Mouse (Mus musculus): ENCODE results near the gene Anapc11. TPM values are rescaled to one million over a fixed set of nuclear protein-coding genes. Genes with fewer than 3 reads are reported as not detected.
"Not testable (repeated sequence)": the region's sequence is repeated elsewhere in the genome, so short reads cannot be mapped to it uniquely, and the experiment has no call there.

The Anapc11 gene
- polyA plus RNA-seq, 1 experiment from 2014 or later, result 200 TPM

GRCm38 (mm10) chr11:120576365-120576981 is 21.7 kb upstream of the Anapc11 start:
- ATAC-seq (ENCODE audit: insufficient read depth, low FRiP score, low read depth), result no peak
- Histone ChIP-seq H3K9me3 (no peaks in the 10 kb centered on the region), H3K27ac (peak overlapping the region; percentile 55; the same call in 1 of the 2 replicates), H3K4me1 (peaks cover 35% of the 10 kb centered on the region), H3K36me3 (peaks cover 24% of the 10 kb centered on the region), H3K9ac (no peak overlapping the region), H3K4me2 (no peak overlapping the region), H3K4me3 (replicated peaks) (no peak overlapping the region), H3K27me3 (replicated peaks) (no peaks in the 10 kb centered on the region)
- WGBS, result 82% methylated on average over 3 of the region's 3 CpGs

GRCm38 (mm10) chr11:120577211-120578023 is 20.8 kb upstream of the Anapc11 start:
- H3K4me1 ChIP-seq, result peaks cover 38% of the 10 kb centered on the region
- H3K4me2 ChIP-seq, result no peak overlapping the region
- peaks cover 24% of the 10 kb centered on the region for H3K36me3 ChIP-seq
- WGBS, result 84% methylated on average over 7 of the region's 7 CpGs
- no peaks in the 10 kb centered on the region for H3K9me3 ChIP-seq
- H3K9ac ChIP-seq, result no peak overlapping the region
- no peak overlapping the region for H3K4me3 ChIP-seq (replicated peaks)
- no peaks in the 10 kb centered on the region for H3K27me3 ChIP-seq (replicated peaks)
- ATAC-seq (ENCODE audit: insufficient read depth, low FRiP score, low read depth), result no peak
- H3K27ac ChIP-seq, result peak overlapping the region; percentile 55; the same call in 1 of the 2 replicates

DNA sequence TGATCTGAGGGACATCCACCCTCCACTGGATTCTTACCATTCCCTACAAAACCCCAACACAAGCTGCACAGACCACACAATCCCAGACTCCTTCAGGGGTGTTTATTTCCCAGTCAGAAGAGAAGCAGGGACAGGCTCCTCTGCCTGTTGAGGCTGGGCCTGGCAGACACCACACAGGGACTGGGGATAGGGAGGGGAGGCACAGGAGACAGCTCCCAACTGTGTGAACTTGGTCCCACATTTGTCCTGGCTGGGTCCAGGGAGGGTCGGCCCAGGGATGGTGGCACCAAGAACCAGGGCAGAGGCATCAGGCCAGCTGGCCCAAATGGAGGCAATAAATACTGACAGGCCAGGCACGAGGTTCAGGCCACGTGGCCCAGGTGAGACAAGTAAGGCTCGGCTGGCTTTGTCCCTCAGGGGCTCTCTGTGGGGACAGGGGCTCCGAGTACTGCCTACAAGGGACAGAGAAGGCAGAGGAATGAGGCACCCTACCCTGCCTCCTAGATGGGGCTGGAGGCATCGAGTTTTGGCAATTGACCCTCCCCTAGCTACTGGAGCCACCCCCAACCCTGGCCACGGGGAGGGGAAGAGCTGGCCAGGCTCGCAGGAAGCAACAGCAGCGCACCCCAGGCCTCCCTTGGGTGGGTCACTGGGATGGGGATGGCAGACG is 20.1 kb upstream of the Anapc11 start:
- H3K9me3 ChIP-seq, result no peaks in the 10 kb centered on the region
- no peak for ATAC-seq (ENCODE audit: insufficient read depth, low FRiP score, low read depth)
- WGBS, result 86% methylated on average over 10 of the region's 10 CpGs
- H3K4me3 ChIP-seq (replicated peaks), result no peak overlapping the region
- peaks cover 24% of the 10 kb centered on the region for H3K36me3 ChIP-seq
- no peak overlapping the region for H3K27ac ChIP-seq
- no peak overlapping the region for H3K4me2 ChIP-seq
- H3K9ac ChIP-seq, result no peak overlapping the region
- peaks cover 38% of the 10 kb centered on the region for H3K4me1 ChIP-seq
- no peaks in the 10 kb centered on the region for H3K27me3 ChIP-seq (replicated peaks)

- Histone ChIP-seq H3K4me3 (replicated peaks) (no peak overlapping the region), H3K27me3 (replicated peaks) (no peaks in the 10 kb centered on the region), H3K27ac (no peak overlapping the region), H3K4me1 (peaks cover 38% of the 10 kb centered on the region), H3K36me3 (peaks cover 25% of the 10 kb centered on the region), H3K4me2 (no peak overlapping the region; the same call in 1 of the 2 replicates), H3K9ac (no peak overlapping the region), H3K9me3 (no peaks in the 10 kb centered on the region)
- no peak for ATAC-seq (ENCODE audit: insufficient read depth, low FRiP score, low read depth)
- WGBS, result 80% methylated on average over 11 of the region's 11 CpGs
Measured at GRCm38 (mm10) chr11:120578694-120579243, 19.5 kb upstream of the Anapc11 start.

DNA sequence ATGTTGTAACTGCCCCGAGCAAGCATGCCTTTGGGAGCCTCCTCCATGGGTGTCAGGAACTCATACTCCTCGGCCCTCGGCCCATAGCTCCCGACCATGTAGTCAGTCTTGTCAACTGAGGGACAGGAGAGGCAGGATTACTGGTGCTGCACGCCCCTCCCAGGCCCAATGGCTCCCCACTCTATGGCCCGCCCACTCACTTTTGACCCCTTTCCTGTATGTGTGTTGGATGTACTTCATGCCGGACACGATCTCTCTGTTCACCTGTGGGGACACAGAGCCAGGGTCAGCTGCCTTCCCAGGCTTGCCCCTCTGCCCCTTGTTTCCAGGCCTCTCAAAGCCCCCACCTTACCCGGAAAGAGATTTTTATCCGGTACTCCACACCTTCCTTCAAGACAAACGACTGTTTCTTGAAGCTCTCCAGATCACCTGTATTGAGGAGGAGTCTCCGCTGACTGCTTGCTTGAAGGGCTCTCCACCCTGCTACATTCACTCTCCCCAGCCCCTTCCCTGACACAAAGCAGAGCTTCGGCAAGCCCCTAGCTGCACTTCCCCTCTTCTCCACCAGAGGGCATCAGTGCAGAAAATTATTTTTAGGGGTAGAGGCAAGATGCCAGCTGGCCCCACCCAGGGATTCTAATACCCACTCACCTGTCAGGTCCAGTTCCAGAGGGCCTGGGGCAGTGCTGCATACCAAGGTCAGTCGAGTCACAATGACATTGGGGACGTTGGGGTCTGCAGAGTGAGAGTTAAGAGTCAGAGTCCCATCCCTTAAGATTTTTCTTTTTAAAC is 18.7 kb upstream of the Anapc11 start:
- no peak for ATAC-seq (ENCODE audit: insufficient read depth, low FRiP score, low read depth)
- peak overlapping the region; percentile 92 for H3K4me3 ChIP-seq (replicated peaks)
- peak overlapping the region; percentile 90 for H3K27ac ChIP-seq

DNA sequence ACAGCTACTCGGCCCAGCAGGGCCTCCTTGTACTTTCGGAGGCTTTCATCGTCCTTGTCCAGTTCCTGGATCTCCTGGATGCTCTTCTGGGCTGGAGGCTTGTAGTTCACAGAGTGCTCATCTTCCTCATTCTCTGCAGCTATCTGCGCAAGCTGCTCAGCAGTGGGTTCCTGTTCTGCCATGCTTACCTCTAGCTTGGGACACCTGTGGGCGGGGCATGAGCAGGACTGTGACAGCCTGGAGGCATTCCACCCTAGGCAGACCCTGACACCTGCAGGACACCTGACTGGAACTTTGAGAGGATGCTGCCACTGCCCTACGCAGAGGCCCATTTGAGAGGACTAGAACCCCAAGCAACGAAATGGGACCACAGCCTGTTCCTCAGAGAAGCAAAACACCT is 18.0 kb upstream of the Anapc11 start:
- WGBS, result 47% methylated on average over 7 of the region's 7 CpGs
- ATAC-seq (ENCODE audit: insufficient read depth, low FRiP score, low read depth), result no peak

More for the DNA sequence above, 18.7 kb upstream of the Anapc11 start:
- H3K4me2 ChIP-seq, result peak overlapping the region; percentile 92
- peaks cover 33% of the 10 kb centered on the region for H3K4me1 ChIP-seq
- no peaks in the 10 kb centered on the region for H3K9me3 ChIP-seq
- H3K9ac ChIP-seq, result no peak overlapping the region
- H3K36me3 ChIP-seq, result peaks cover 27% of the 10 kb centered on the region
- WGBS, result 53% methylated on average over 15 of the region's 15 CpGs
- H3K27me3 ChIP-seq (replicated peaks), result no peaks in the 10 kb centered on the region

GRCm38 (mm10) chr11:120580871-120581331 is 17.3 kb upstream of the Anapc11 start:
- Histone ChIP-seq H3K36me3 (peaks cover 33% of the 10 kb centered on the region), H3K27me3 (replicated peaks) (no peaks in the 10 kb centered on the region), H3K4me3 (replicated peaks) (peak overlapping the region; percentile 92), H3K9ac (peak overlapping the region; percentile 70), H3K27ac (peak overlapping the region; percentile 90), H3K4me1 (peaks cover 30% of the 10 kb centered on the region), H3K4me2 (peak overlapping the region; percentile 92), H3K9me3 (no peaks in the 10 kb centered on the region)
- WGBS, result under 1% methylated on average over 42 of the region's 44 CpGs
- ATAC-seq (ENCODE audit: insufficient read depth, low FRiP score, low read depth), result peak; percentile 20; the same call in 1 of the 2 replicates

More for the DNA sequence above, 18.0 kb upstream of the Anapc11 start:
- Histone ChIP-seq H3K4me2 (peak overlapping the region; percentile 92), H3K27ac (peak overlapping the region; percentile 90), H3K4me3 (replicated peaks) (peak overlapping the region; percentile 92), H3K36me3 (peaks cover 30% of the 10 kb centered on the region), H3K27me3 (replicated peaks) (no peaks in the 10 kb centered on the region), H3K4me1 (peaks cover 30% of the 10 kb centered on the region), H3K9ac (peak overlapping the region; percentile 70), H3K9me3 (no peaks in the 10 kb centered on the region)

- H3K4me2 ChIP-seq, result peak within 1 kb of the TSS; percentile 92
- peak; percentile 47; the same call in 1 of the 2 replicates for ATAC-seq (ENCODE audit: insufficient read depth, low FRiP score, low read depth)
- WGBS, result 4% methylated on average over 70 of the region's 75 CpGs
Measured at GRCm38 (mm10) chr11:120581490-120582267, 16.5 kb upstream of the Anapc11 start, which contains the start of gene Arhgdia. TSS of gene Arhgdia (minus strand) at chr11:120581624.

DNA sequence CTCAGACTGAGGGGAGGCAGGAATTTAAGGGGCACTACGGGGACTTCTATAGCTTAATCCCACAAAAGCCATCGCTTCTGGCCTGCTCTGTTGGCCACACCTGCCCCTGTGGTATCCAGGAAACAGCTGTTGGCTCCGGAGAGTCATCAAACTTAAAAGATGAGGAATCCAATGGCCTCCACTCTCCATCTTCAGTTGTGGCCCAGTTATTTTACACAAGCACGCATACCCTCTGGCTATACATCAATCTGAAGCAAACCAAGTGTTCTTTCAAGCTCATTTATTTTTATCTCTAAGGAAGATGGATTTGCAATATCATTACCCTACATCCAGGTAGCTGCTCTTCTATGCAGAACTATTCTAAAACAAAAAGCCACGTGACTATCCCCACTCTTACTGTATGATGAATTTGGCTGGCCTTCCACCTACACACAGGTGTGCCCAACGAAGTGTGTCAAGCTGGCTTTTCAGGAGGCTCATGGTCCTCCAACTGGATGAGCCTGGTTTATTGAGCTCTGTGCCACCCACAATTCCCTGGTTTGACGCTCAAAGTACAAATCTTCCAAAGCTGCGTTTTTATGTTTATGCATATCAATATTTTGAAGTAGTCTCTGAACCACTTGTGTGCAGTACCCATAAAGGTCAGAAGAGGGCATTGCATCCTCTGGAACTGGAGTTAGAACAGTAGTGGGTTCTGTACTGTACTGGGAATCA is 15.8 kb upstream of the Anapc11 start:
- ATAC-seq (ENCODE audit: insufficient read depth, low FRiP score, low read depth), result no peak
- H3K9ac ChIP-seq, result peak overlapping the region; percentile 70; the same call in 1 of the 2 replicates
- H3K4me1 ChIP-seq, result peaks cover 30% of the 10 kb centered on the region
- H3K27ac ChIP-seq, result peak overlapping the region; percentile 90
- H3K36me3 ChIP-seq, result peaks cover 39% of the 10 kb centered on the region
- H3K27me3 ChIP-seq (replicated peaks), result no peaks in the 10 kb centered on the region
- peak overlapping the region; percentile 84 for H3K4me2 ChIP-seq
- peak overlapping the region; percentile 92 for H3K4me3 ChIP-seq (replicated peaks)
- 72% methylated on average over 8 of the region's 8 CpGs for WGBS
- H3K9me3 ChIP-seq, result no peaks in the 10 kb centered on the region

More at GRCm38 (mm10) chr11:120581490-120582267, 16.5 kb upstream of the Anapc11 start, which contains the start of gene Arhgdia:
- Histone ChIP-seq H3K4me1 (peaks cover 30% of the 10 kb centered on the region), H3K9me3 (no peaks in the 10 kb centered on the region), H3K36me3 (peaks cover 38% of the 10 kb centered on the region), H3K4me3 (replicated peaks) (peak within 1 kb of the TSS; percentile 92), H3K9ac (peak within 1 kb of the TSS; percentile 70), H3K27ac (peak within 1 kb of the TSS; percentile 90), H3K27me3 (replicated peaks) (no peaks in the 10 kb centered on the region)

DNA sequence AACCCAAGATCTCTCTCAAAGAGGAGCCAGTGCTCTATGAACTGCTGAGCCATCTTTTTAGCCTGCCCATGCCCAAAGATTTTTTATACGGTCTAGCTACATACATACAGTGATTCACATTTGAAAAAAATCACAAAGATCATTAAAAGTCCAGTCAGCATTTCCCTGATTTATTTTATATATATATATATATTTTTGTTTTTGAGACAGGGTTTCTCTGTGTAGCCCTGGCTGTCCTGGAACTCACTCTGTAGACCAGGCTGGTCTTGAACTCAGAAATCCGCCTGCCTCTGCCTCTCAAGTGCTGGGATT is 15.3 kb upstream of the Anapc11 start:
- peaks cover 30% of the 10 kb centered on the region for H3K4me1 ChIP-seq
- H3K27me3 ChIP-seq (replicated peaks); H3K9ac ChIP-seq; H3K4me2 ChIP-seq; H3K9me3 ChIP-seq; ATAC-seq (ENCODE audit: insufficient read depth, low FRiP score, low read depth); H3K4me3 ChIP-seq (replicated peaks); H3K27ac ChIP-seq: not testable (repeated sequence)
- WGBS, result 86% methylated on average over 2 of the region's 2 CpGs
- H3K36me3 ChIP-seq, result peaks cover 37% of the 10 kb centered on the region
